Comparison of ENCODE assay signal across 9 mouse cellular contexts in the genomic region with DNA sequence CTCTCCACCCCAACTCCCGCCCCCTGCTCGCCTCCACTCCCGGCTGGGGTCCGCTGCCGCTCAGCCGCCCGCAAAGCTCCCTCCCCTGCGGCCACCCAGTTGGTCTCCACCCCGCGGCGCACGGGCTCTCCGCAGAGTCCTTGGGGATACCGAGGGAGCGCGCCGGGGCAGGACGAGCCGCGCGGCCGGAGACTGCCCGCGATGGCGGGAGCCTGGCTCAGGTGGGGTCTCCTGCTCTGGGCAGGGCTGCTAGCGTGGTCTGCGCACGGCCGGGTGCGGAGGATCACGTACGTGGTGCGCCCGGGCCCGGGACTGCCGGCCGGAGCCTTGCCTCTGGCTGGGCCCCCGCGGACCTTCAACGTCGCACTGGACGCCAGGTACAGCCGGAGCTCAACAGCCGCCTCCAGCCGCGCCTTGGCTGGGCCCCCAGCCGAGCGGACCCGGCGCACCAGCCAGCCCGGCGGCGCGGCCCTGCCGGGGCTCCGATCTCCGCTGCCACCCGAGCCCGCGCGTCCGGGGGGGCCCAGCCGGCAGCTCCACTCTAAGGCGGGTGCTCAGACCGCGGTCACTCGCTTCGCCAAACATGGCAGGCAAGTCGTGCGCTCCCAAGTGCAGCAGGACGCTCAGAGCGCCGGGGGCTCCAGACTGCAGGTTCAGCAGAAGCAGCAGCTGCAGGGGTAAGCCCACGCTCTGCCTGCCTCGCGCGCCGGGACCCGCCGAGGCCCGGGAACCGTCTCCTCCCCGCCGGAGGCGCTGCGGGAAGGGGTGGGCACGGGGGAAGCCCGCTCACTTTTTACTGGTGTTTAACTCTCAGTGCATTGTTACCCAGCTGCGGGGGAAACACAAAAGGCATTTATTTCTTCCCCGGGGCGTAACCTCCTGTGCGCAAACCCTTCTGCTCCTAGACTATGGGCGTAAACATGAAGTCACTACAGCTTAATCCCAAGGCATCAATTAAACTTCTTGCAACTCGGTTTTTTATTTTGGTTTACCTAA. TPM values are rescaled to one million over a fixed set of nuclear protein-coding genes. Genes with fewer than 3 reads are reported as not detected.
A peak's percentile ranks its signal among the peaks of the same experiment; 100 is the strongest.
DNase-seq lines count a peak whose midpoint lies in the region; ATAC-seq and TF ChIP-seq lines count a peak whose summit lies in the region.
"Had no signal": no experiment of that assay in that cellular context is flagged by ENCODE, and none has a peak within 500 bp of the region (broad histone marks: within the 10 kb centered on the region; RNA-seq: fewer than 3 reads in every experiment).

No protein-coding gene starts in this region.

- TF ChIP-seq CTCF in liver, embryonic 14.5 days (IDR thresholded peaks at IDR 0.05; ENCODE audit: low read depth) = no peak

- H3K27me3 ChIP-seq in intestine, embryonic 16.5 days (replicated peaks; ENCODE audit: control insufficient read depth, insufficient read depth, low read length) = no peaks in the 10 kb centered on the region
- H3K27me3 ChIP-seq in liver, embryonic 14.5 days (ENCODE audit: control insufficient read depth, insufficient read depth, low read length) = peaks cover 5% of the 10 kb centered on the region
- 0 out of 2 replicates have a peak, but pooled peaks cover 3% of the 10 kb centered on the region for H3K27me3 ChIP-seq in neural tube, embryonic 12.5 days (replicated peaks)

- H3K4me2 ChIP-seq in intestine, embryonic 16.5 days (ENCODE audit: low read depth, low read length) = peak overlapping the region; percentile 99
- H3K4me2 ChIP-seq in liver, embryonic 14.5 days (ENCODE audit: low read depth) = peak overlapping the region; percentile 76
- peak overlapping the region; percentile 99 for H3K4me2 ChIP-seq in neural tube, embryonic 12.5 days (replicated peaks)

- H3K36me3 ChIP-seq in intestine, embryonic 16.5 days (ENCODE audit: control insufficient read depth, insufficient read depth, low read length) = no peaks in the 10 kb centered on the region
- no peaks in the 10 kb centered on the region for H3K36me3 ChIP-seq in liver, embryonic 14.5 days (replicated peaks; ENCODE audit: control insufficient read depth, insufficient read depth, low read depth)
- H3K36me3 ChIP-seq in neural tube, embryonic 12.5 days = no peaks in the 10 kb centered on the region
- H3K36me3 ChIP-seq: G1E had no signal

- peak; percentile 97 for DNase-seq in heart, adult 11 months
- no peak for DNase-seq in heart, adult 8-10 months (ENCODE audit: low spot score)
- peak; percentile 42 to 63 for DNase-seq in gastrocnemius, postnatal 4 days (ENCODE audit: low spot score in 2 of 2)
- no peak for DNase-seq in liver, embryonic 14.5 days (ENCODE audit: low read depth in 3 of 3, low spot score in 3 of 3)
- DNase-seq in thymus, postnatal 0 days (ENCODE audit: low spot score) = peak; percentile 6

- peak overlapping the region; percentile 81 for H3K9ac ChIP-seq in intestine, embryonic 16.5 days (ENCODE audit: low read depth, low read length)
- H3K9ac ChIP-seq in liver, embryonic 14.5 days (replicated peaks) = peak overlapping the region; percentile 14; the same call in 1 of the 2 replicates
- peak overlapping the region; percentile 75 for H3K9ac ChIP-seq in neural tube, embryonic 12.5 days

- TF ChIP-seq EP300 in liver, embryonic 14.5 days (IDR thresholded peaks at IDR 0.05; ENCODE audit: low read depth) = no peak

- under 1% methylated on average over 93 of the region's 94 CpGs for WGBS in intestine, embryonic 16.5 days
- WGBS in liver, embryonic 14.5 days (ENCODE audit: insufficient replicate concordance) = under 1% methylated on average over 77 of the region's 94 CpGs
- WGBS in neural tube, embryonic 12.5 days = under 1% methylated on average over 94 of the region's 94 CpGs

- H3K9me3 ChIP-seq in intestine, embryonic 16.5 days (ENCODE audit: control insufficient read depth, low read length) = no peaks in the 10 kb centered on the region
- no peaks in the 10 kb centered on the region for H3K9me3 ChIP-seq in liver, embryonic 14.5 days (ENCODE audit: control insufficient read depth, low read length)
- H3K9me3 ChIP-seq in neural tube, embryonic 12.5 days = no peaks in the 10 kb centered on the region

- peak; percentile 30 for ATAC-seq in common myeloid progenitor, adult 5-6 weeks (replicated peaks; ENCODE audit: low read depth, poor library complexity, severe bottlenecking)
- peak; percentile 78 for ATAC-seq in intestine, embryonic 16.5 days
- peak; percentile 58 for ATAC-seq in liver, embryonic 14.5 days (ENCODE audit: insufficient read depth)
- peak; percentile 79 for ATAC-seq in neural tube, embryonic 12.5 days (ENCODE audit: low FRiP score, low read depth)

- H3K27ac ChIP-seq in intestine, embryonic 16.5 days (ENCODE audit: low read length) = peak overlapping the region; percentile 84
- no peak overlapping the region for H3K27ac ChIP-seq in liver, embryonic 14.5 days
- peak overlapping the region; percentile 20; the same call in 1 of the 2 replicates for H3K27ac ChIP-seq in neural tube, embryonic 12.5 days

- no peaks in the 10 kb centered on the region for H3K4me1 ChIP-seq in intestine, embryonic 16.5 days (ENCODE audit: control insufficient read depth, insufficient read depth, low read length)
- peaks cover 0 to 3% of the 10 kb centered on the region in 2 experiments; a peak in 1 of 4 replicates for H3K4me1 ChIP-seq in liver, embryonic 14.5 days (replicated peaks; ENCODE audit: control insufficient read depth in 2 of 2, insufficient read depth in 2 of 2, low read length in 1 of 2)
- peaks cover 10% of the 10 kb centered on the region for H3K4me1 ChIP-seq in neural tube, embryonic 12.5 days

- peak overlapping the region; percentile 88 for H3K4me3 ChIP-seq in intestine, embryonic 16.5 days (ENCODE audit: low read length)
- peak overlapping the region; percentile 51 to 55 for H3K4me3 ChIP-seq in liver, embryonic 14.5 days (ENCODE audit: insufficient read depth in 1 of 2, low read depth in 2 of 2, low read length in 2 of 2)
- peak overlapping the region; percentile 60 for H3K4me3 ChIP-seq in neural tube, embryonic 12.5 days

RNA-seq across cellular contexts. Expression of gene Ltbp1, which starts 0.6 kb away (rescaled TPM):
- total RNA-seq in heart, adult 8-10 months (2022) = 10 to 100 TPM; 35.7 to 46.0 (median 42.1) TPM
- 2.2 and 2.5 TPM in 2 replicates for total RNA-seq in common myeloid progenitor, adult 5-6 weeks (2017)
- total RNA-seq in gastrocnemius, postnatal 4 days (2021) = 10 to 100 TPM; 36.2 to 37.0 TPM
- polyA plus RNA-seq in intestine, embryonic 16.5 days (2015; fragmentation: Nextera tagmentation; extraction: Ambion mirVana) = 12.2 and 13.6 TPM in 2 replicates
- 1.1 and 1.9 TPM in 2 replicates for polyA plus RNA-seq in liver, embryonic 14.5 days (2012; rRNA removed)
- 2.2 and 3.1 TPM in 2 replicates for polyA plus RNA-seq in liver, embryonic 14.5 days (2014; fragmentation: Nextera tagmentation; extraction: Ambion mirVana)
- polyA plus RNA-seq in neural tube, embryonic 12.5 days (2016; fragmentation: Nextera tagmentation; extraction: Ambion mirVana) = 7.2 and 7.3 TPM in 2 replicates
- 1.9 TPM in 2 replicates for polyA plus RNA-seq in thymus, postnatal 0 days (2015; fragmentation: Nextera tagmentation; extraction: Ambion mirVana)
- polyA plus RNA-seq: G1E had no signal

Comparison
In these comparisons a context has a peak if more than half of its experiments do, and no peak if none do; other contexts are left out.
1. DNase-seq: peak in heart, adult 11 months (single experiment), gastrocnemius, postnatal 4 days (2 of 2) and thymus, postnatal 0 days (single experiment); none in heart, adult 8-10 months (single experiment) and liver, embryonic 14.5 days (0 of 3).
2. H3K9ac ChIP-seq: peak in every context shown above with its lines; median percentile 81 in intestine, embryonic 16.5 days; 75 in neural tube, embryonic 12.5 days; 14 in liver, embryonic 14.5 days.
3. Peak in every context shown above with its lines, with median percentiles within 50 percentile points of each other: ATAC-seq, H3K4me2 ChIP-seq and H3K4me3 ChIP-seq.